Mouse (Mus musculus): ENCODE measurements at regions not wholly inside any gene's neighbourhood (a gene's known extent, or its start where the extent isn't known, plus 50 kb on each side); places are given as distances from the start of the nearest gene placed in this dataset.

DNA sequence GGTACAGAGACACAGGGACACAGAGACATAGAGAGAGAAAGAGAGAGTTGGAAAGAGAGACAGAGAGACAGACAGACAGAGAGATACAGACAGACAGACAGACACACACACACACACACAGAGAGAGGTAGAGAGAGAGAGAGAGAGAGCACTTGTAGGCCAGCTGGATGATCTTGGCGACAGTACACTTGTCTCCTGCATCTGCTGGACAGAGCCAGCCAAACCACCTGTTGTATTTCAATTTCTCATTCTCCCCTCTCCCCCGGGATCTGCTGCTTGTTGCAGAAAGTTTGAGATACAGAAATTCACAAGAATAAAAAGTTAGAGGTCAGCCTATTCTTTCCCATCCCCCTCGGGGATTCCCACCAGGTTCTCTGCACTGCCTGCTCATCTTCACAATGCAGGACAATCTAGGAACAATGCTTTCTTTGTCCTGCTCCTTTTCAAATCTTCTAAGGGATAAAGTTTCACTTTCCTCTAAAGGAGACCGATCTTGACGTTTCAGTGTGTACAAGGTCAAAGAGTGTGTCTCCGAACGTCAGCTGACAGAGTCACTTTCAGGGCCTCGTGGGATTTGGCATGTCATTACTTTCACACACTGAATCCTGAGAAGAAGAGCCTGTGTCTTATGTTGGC, 94.4 kb upstream of the Nectin3 start:
- H3K4me1 ChIP-seq (ENCODE audit: control insufficient read depth, insufficient read depth, low read length) = no peaks in the 10 kb centered on the region
- TF ChIP-seq CTCF (conservative IDR thresholded peaks at IDR 0.05; ENCODE audit: insufficient read depth, insufficient read length, low read depth, low read length) (no peak), POLR2A (IDR thresholded peaks at IDR 0.05; ENCODE audit: low read depth, low read length) (no peak)
- H3K4me3 ChIP-seq (ENCODE audit: insufficient read depth, low read depth, low read length) = no peak overlapping the region
- WGBS = 24% methylated on average over 8 of the region's 8 CpGs
- H3K27ac ChIP-seq (ENCODE audit: insufficient read depth, low read depth, low read length) = no peak overlapping the region
- no peaks in the 10 kb centered on the region for H3K36me3 ChIP-seq (ENCODE audit: control insufficient read depth, insufficient read depth, low read length)
- no peak for DNase-seq
- H3K27me3 ChIP-seq (replicated peaks; ENCODE audit: control insufficient read depth, insufficient read depth, low read length) = no peaks in the 10 kb centered on the region

DNA sequence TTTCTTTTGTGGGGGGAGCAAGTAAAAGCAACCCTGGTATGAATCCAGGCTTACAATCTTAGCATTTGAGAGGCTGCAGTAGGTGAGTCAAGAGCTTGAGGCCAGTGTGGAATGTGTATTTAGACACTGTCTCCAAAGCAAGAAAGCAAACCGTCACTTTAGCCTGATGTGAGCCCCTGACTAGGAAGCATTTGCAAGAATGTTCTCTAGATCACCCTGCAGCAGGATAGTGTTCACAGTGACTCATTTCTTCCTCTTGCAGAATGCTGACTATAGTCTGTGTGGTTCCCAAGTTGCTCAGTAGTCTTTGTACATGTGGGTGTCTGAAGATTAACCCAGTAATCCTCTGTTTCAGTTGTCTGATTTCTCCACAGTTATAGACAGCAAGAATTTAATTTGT, 88.7 kb upstream of the Nectin3 start:
- Histone ChIP-seq H3K27me3 (replicated peaks; ENCODE audit: control insufficient read depth, insufficient read depth, low read length) (no peaks in the 10 kb centered on the region), H3K27ac (ENCODE audit: insufficient read depth, low read depth, low read length) (no peak overlapping the region), H3K36me3 (ENCODE audit: control insufficient read depth, insufficient read depth, low read length) (no peaks in the 10 kb centered on the region), H3K4me3 (ENCODE audit: insufficient read depth, low read depth, low read length) (no peak overlapping the region), H3K4me1 (ENCODE audit: control insufficient read depth, insufficient read depth, low read length) (no peaks in the 10 kb centered on the region)
- 57% methylated on average over 1 of the region's 1 CpGs for WGBS
- DNase-seq = no peak
- TF ChIP-seq POLR2A (IDR thresholded peaks at IDR 0.05; ENCODE audit: low read depth, low read length) = no peak
- no peak for TF ChIP-seq CTCF (conservative IDR thresholded peaks at IDR 0.05; ENCODE audit: insufficient read depth, insufficient read length, low read depth, low read length)

DNA sequence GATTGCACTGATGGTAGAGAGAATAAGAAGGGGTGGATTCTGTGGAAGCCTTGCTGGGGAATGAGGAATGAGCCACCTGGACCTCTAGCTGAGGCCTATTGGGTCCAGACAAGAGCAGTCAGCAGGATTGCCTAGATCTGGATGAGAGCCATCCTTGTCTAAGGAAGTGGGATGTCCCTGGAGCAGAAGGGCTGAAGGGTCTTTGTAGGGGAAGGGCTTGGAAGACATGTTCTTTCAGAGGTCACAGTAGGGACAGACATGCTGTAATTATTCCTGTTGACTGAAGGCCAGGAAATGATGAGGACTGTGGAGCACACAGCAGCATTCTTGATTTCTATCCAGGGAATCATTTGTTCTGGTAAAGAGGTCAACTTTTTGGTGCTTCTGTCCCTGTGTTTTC, 86.2 kb upstream of the Nectin3 start:
- Histone ChIP-seq H3K4me1 (ENCODE audit: control insufficient read depth, insufficient read depth, low read length) (no peaks in the 10 kb centered on the region), H3K27ac (ENCODE audit: insufficient read depth, low read depth, low read length) (no peak overlapping the region), H3K36me3 (ENCODE audit: control insufficient read depth, insufficient read depth, low read length) (no peaks in the 10 kb centered on the region), H3K4me3 (ENCODE audit: insufficient read depth, low read depth, low read length) (no peak overlapping the region), H3K27me3 (replicated peaks; ENCODE audit: control insufficient read depth, insufficient read depth, low read length) (no peaks in the 10 kb centered on the region)
- peak; percentile 58 for DNase-seq
- TF ChIP-seq CTCF (conservative IDR thresholded peaks at IDR 0.05; ENCODE audit: insufficient read depth, insufficient read length, low read depth, low read length) (no peak), POLR2A (IDR thresholded peaks at IDR 0.05; ENCODE audit: low read depth, low read length) (no peak)

DNA sequence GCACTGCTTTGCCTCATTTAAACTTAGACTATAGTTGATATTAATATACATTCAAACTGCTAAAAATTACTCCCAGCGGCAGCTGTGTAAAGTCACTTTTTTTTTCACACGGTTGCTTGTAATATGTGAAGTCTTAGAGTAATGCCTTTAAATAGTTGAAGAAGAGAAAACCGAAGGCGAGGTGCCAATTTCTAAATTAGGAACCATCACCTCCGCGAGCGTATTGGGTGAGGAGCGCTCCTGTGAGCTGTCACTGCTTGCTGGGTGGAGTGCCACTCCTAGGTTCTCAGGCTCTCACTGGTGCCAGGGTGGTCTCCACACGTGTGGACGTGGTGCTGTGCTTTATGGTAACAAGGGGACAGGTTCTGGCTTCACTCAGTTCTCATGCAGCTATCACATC, 82.8 kb upstream of the Nectin3 start:
- H3K27ac ChIP-seq (ENCODE audit: insufficient read depth, low read depth, low read length) = no peak overlapping the region
- TF ChIP-seq CTCF (conservative IDR thresholded peaks at IDR 0.05; ENCODE audit: insufficient read depth, insufficient read length, low read depth, low read length) = no peak
- no peak for TF ChIP-seq POLR2A (IDR thresholded peaks at IDR 0.05; ENCODE audit: low read depth, low read length)
- H3K36me3 ChIP-seq (ENCODE audit: control insufficient read depth, insufficient read depth, low read length) = no peaks in the 10 kb centered on the region
- no peaks in the 10 kb centered on the region for H3K27me3 ChIP-seq (replicated peaks; ENCODE audit: control insufficient read depth, insufficient read depth, low read length)
- no peaks in the 10 kb centered on the region for H3K4me1 ChIP-seq (ENCODE audit: control insufficient read depth, insufficient read depth, low read length)
- WGBS = 86% methylated on average over 10 of the region's 10 CpGs
- DNase-seq = no peak
- no peak overlapping the region for H3K4me3 ChIP-seq (ENCODE audit: insufficient read depth, low read depth, low read length)

- Histone ChIP-seq H3K27ac (ENCODE audit: insufficient read depth, low read depth, low read length) (no peak overlapping the region), H3K4me3 (ENCODE audit: insufficient read depth, low read depth, low read length) (no peak overlapping the region), H3K27me3 (replicated peaks; ENCODE audit: control insufficient read depth, insufficient read depth, low read length) (no peaks in the 10 kb centered on the region), H3K4me1 (ENCODE audit: control insufficient read depth, insufficient read depth, low read length) (no peaks in the 10 kb centered on the region), H3K36me3 (ENCODE audit: control insufficient read depth, insufficient read depth, low read length) (no peaks in the 10 kb centered on the region)
- 80% methylated on average over 6 of the region's 6 CpGs for WGBS
- no peak for DNase-seq
- TF ChIP-seq CTCF (conservative IDR thresholded peaks at IDR 0.05; ENCODE audit: insufficient read depth, insufficient read length, low read depth, low read length) (no peak), POLR2A (IDR thresholded peaks at IDR 0.05; ENCODE audit: low read depth, low read length) (no peak)
Observed at GRCm38 (mm10) chr16:46574221-46574620, 75.9 kb upstream of the Nectin3 start.

GRCm38 (mm10) chr16:46567446-46567845, 69.1 kb upstream of the Nectin3 start:
- WGBS = 58% methylated on average over 1 of the region's 1 CpGs
- H3K36me3 ChIP-seq (ENCODE audit: control insufficient read depth, insufficient read depth, low read length) = no peaks in the 10 kb centered on the region
- no peak overlapping the region for H3K4me3 ChIP-seq (ENCODE audit: insufficient read depth, low read depth, low read length)
- H3K27ac ChIP-seq (ENCODE audit: insufficient read depth, low read depth, low read length) = no peak overlapping the region
- TF ChIP-seq POLR2A (IDR thresholded peaks at IDR 0.05; ENCODE audit: low read depth, low read length) (no peak), CTCF (conservative IDR thresholded peaks at IDR 0.05; ENCODE audit: insufficient read depth, insufficient read length, low read depth, low read length) (no peak)
- no peak for DNase-seq
- no peaks in the 10 kb centered on the region for H3K4me1 ChIP-seq (ENCODE audit: control insufficient read depth, insufficient read depth, low read length)
- no peaks in the 10 kb centered on the region for H3K27me3 ChIP-seq (replicated peaks; ENCODE audit: control insufficient read depth, insufficient read depth, low read length)

DNA sequence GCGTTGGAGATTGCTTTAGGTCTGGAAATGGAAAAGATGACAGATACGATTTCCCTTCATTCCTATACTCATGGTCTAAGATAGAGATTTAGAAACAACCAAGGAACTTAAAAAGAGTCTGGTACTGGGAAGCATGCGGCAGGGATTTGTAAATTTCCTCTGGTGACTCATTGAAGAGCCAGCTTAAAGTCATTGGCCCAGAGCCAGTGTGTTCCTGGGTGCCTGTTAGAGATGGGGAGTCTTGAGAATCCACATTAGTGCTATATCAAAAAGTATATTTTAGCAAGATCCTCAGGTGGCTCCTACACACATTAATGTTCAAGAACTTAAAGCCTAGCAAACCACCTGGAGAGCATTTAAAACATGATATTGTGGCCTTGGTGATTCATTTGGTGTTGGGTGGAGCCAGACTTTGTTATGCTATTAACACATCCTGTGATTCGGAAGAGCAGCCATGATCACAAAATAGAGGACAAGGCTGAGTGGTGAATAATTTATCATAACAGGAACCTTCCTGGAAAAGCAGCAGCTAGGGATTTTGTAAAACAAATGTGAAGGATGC, 67.8 kb upstream of the Nectin3 start:
- H3K27me3 ChIP-seq (replicated peaks; ENCODE audit: control insufficient read depth, insufficient read depth, low read length) = no peaks in the 10 kb centered on the region
- no peaks in the 10 kb centered on the region for H3K36me3 ChIP-seq (ENCODE audit: control insufficient read depth, insufficient read depth, low read length)
- H3K4me1 ChIP-seq (ENCODE audit: control insufficient read depth, insufficient read depth, low read length) = no peaks in the 10 kb centered on the region
- WGBS = 70% methylated on average over 4 of the region's 4 CpGs
- no peak for DNase-seq
- no peak overlapping the region for H3K27ac ChIP-seq (ENCODE audit: insufficient read depth, low read depth, low read length)
- no peak for TF ChIP-seq CTCF (conservative IDR thresholded peaks at IDR 0.05; ENCODE audit: insufficient read depth, insufficient read length, low read depth, low read length)
- no peak overlapping the region for H3K4me3 ChIP-seq (ENCODE audit: insufficient read depth, low read depth, low read length)
